Mouse (Mus musculus): ENCODE data around the gene Wdr62.

DNA sequence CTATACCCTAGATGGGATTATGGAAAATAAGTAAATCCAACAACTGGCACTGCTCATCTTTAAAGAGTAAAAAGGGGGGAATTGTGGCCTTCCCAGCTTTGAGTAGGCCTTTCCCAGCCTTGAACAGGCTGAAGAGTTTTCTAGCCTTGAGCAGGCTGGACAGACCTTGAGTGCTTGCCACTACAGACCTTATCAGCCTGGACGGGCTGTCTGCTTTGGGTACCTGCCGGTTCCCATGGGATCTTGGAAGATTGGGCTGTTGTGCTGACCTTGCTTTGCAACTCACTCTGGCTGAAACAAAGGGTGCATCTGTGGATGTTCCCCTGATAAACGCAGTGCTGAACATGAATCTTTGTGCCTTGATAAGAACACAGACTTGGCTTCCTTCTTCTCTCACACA lies 66.3 kb downstream of the Wdr62 start:
- TF ChIP-seq POLR2A (IDR thresholded peaks at IDR 0.05; ENCODE audit: insufficient read depth, low read length) (no peak), CTCF (IDR thresholded peaks at IDR 0.05; ENCODE audit: low read depth, low read length) (no peak), EP300 (IDR thresholded peaks at IDR 0.05; ENCODE audit: insufficient read depth, low read depth, low read length) (no peak)

Measured in ES-Bruce4 (cell line).